Mouse (Mus musculus): Measurements from ENCODE around the gene Zmym2. TPM values are rescaled to one million over a fixed set of nuclear protein-coding genes. Genes with fewer than 3 reads are reported as not detected.
A peak's percentile ranks its signal among the peaks of the same experiment; 100 is the strongest.
"Not testable (repeated sequence)": the region's sequence is repeated elsewhere in the genome, so short reads cannot be mapped to it uniquely, and the experiment has no call there.

Gene Zmym2
- polyA plus RNA-seq (2012; rRNA removed) = 19.7 and 21.1 TPM in 2 replicates

DNA sequence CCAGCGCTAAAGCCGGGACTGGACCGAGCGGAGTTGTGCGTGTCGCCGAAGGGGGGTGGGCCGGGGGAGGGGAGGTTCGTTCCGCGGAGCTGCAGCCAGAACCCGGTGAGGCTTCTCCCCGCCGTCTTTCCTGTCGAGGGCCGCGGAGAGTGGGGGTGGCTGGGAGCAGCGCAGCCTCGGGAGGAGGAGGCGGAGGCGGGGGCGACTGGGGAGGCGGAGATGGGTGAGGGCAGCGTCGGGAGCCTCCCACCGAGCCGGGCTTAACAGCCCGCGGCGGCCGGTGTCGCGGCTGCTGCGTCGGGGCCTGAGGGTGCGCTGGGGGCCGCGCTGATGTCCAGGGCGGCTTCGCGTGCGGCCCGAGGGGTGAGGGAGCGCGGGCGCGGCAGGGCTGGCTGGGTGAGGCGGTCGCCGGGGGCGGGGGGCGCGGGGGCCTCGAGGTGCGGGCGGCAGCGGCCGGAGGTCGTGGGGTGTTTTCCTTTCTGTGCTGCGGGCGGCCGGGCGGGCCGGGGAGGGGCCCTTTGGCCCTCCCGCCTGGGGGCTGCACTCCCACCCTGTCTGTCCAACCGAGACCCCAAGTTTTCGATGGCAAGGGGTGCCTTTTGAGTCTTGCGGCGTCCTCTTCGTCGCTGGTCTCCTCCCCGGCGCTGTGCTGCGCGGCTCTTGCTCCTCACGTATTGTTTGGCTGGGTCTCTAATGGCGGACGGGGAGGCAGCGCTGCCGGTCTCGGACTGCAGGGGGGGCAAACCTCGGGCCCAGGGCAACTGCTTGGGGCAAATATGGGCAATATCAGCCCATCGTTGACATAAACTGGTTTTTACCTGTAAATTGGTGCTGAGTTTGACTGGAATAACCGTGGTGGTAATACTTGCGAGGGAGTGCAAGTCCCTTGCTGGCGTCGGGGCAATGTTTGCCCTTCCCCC is at the start of gene Zmym2:
Zmym2 (plus strand) TSS at position 60 of the 920 bp plus-strand sequence.
- Histone ChIP-seq H3K4me1 (ENCODE audit: control insufficient read depth, insufficient read depth, low read length) (peaks cover 11% of the 10 kb centered on the region), H3K4me3 (ENCODE audit: control insufficient read depth, low read depth, low read length) (peak within 1 kb of the TSS; percentile 88), H3K27ac (ENCODE audit: control insufficient read depth, insufficient read depth, low read depth, low read length) (peak within 1 kb of the TSS; percentile 85)
- not testable (repeated sequence) for H3K27me3 ChIP-seq (ENCODE audit: control insufficient read depth, insufficient read depth, low read length); H3K36me3 ChIP-seq (ENCODE audit: control insufficient read depth, insufficient read depth, low read length)
- TF ChIP-seq CTCF (IDR thresholded peaks at IDR 0.05; ENCODE audit: control insufficient read depth, insufficient read depth, insufficient replicate concordance, low read depth, low read length) (peak; percentile 38; the same call in 1 of the 2 replicates), POLR2A (IDR thresholded peaks at IDR 0.05; ENCODE audit: control insufficient read depth, low read depth, low read length) (0 out of 2 replicates have a peak, but pooled peaks have one; percentile 26)

GRCm38 (mm10) chr14:56844033-56844432 is 42.4 kb upstream of the Zmym2 start:
- Histone ChIP-seq H3K4me1 (ENCODE audit: control insufficient read depth, insufficient read depth, low read length) (no peaks in the 10 kb centered on the region), H3K36me3 (ENCODE audit: control insufficient read depth, insufficient read depth, low read length) (no peaks in the 10 kb centered on the region), H3K27me3 (ENCODE audit: control insufficient read depth, insufficient read depth, low read length) (no peaks in the 10 kb centered on the region), H3K27ac (ENCODE audit: control insufficient read depth, insufficient read depth, low read depth, low read length) (no peak overlapping the region), H3K4me3 (ENCODE audit: control insufficient read depth, low read depth, low read length) (no peak overlapping the region)
- TF ChIP-seq CTCF (IDR thresholded peaks at IDR 0.05; ENCODE audit: control insufficient read depth, insufficient read depth, insufficient replicate concordance, low read depth, low read length) (no peak), POLR2A (IDR thresholded peaks at IDR 0.05; ENCODE audit: control insufficient read depth, low read depth, low read length) (no peak)

DNA sequence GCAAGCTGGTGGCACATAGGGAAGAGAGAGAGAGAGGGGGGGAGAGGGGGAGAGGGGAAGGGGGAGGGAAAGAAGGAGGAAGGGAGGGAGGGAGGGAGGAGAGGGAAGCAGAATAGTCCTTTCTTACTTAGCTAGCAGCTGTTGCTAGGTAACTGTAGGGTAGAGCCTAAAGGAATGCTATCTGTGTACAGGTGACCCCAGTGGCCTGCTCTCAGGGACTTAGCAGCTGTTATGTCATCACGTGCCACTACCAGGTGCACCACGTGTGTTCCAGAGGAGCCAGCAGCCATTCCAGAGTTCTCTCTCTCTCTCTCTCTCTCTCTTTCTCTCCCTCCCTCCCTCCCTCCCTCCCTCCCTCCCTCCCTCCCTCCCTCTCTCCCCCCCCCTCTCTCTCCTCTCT is 41.9 kb upstream of the Zmym2 start:
- H3K36me3 ChIP-seq (ENCODE audit: control insufficient read depth, insufficient read depth, low read length) = no peaks in the 10 kb centered on the region
- TF ChIP-seq CTCF (IDR thresholded peaks at IDR 0.05; ENCODE audit: control insufficient read depth, insufficient read depth, insufficient replicate concordance, low read depth, low read length) = no peak
- no peak for TF ChIP-seq POLR2A (IDR thresholded peaks at IDR 0.05; ENCODE audit: control insufficient read depth, low read depth, low read length)
- H3K27me3 ChIP-seq (ENCODE audit: control insufficient read depth, insufficient read depth, low read length) = no peaks in the 10 kb centered on the region

DNA sequence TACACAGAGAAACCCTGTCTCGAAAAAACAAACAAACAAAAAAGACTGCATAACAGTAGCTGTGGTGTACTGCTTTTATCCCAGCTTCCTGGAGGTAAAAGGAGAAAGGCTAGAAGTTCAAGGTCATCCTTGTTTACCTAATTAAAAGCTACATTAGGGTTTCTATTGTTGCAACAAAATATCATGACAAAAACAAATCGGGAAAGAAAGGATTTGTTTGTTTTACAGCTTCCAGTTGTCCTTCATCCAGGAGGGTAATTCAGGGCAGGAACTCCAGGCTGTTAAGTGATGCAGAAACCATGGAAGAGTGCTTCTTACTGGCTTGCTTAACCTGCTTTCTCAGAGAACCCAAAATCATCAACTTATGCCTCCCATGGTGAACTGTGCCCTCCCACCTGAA is 38.1 kb upstream of the Zmym2 start:
- no peak for TF ChIP-seq POLR2A (IDR thresholded peaks at IDR 0.05; ENCODE audit: control insufficient read depth, low read depth, low read length)
- TF ChIP-seq CTCF (IDR thresholded peaks at IDR 0.05; ENCODE audit: control insufficient read depth, insufficient read depth, insufficient replicate concordance, low read depth, low read length) = no peak
- H3K27me3 ChIP-seq (ENCODE audit: control insufficient read depth, insufficient read depth, low read length) = no peaks in the 10 kb centered on the region
- no peaks in the 10 kb centered on the region for H3K36me3 ChIP-seq (ENCODE audit: control insufficient read depth, insufficient read depth, low read length)
- H3K4me3 ChIP-seq (ENCODE audit: control insufficient read depth, low read depth, low read length) = no peak overlapping the region
- H3K4me1 ChIP-seq (ENCODE audit: control insufficient read depth, insufficient read depth, low read length) = no peaks in the 10 kb centered on the region
- H3K27ac ChIP-seq (ENCODE audit: control insufficient read depth, insufficient read depth, low read depth, low read length) = no peak overlapping the region

More for the DNA sequence above, 41.9 kb upstream of the Zmym2 start:
- no peak overlapping the region for H3K4me3 ChIP-seq (ENCODE audit: control insufficient read depth, low read depth, low read length)
- no peak overlapping the region for H3K27ac ChIP-seq (ENCODE audit: control insufficient read depth, insufficient read depth, low read depth, low read length)
- no peaks in the 10 kb centered on the region for H3K4me1 ChIP-seq (ENCODE audit: control insufficient read depth, insufficient read depth, low read length)

- Histone ChIP-seq H3K27ac (ENCODE audit: control insufficient read depth, insufficient read depth, low read depth, low read length) (no peak overlapping the region), H3K4me3 (ENCODE audit: control insufficient read depth, low read depth, low read length) (no peak overlapping the region), H3K4me1 (ENCODE audit: control insufficient read depth, insufficient read depth, low read length) (no peaks in the 10 kb centered on the region)
Observed at GRCm38 (mm10) chr14:56849681-56850080, 36.8 kb upstream of the Zmym2 start.

DNA sequence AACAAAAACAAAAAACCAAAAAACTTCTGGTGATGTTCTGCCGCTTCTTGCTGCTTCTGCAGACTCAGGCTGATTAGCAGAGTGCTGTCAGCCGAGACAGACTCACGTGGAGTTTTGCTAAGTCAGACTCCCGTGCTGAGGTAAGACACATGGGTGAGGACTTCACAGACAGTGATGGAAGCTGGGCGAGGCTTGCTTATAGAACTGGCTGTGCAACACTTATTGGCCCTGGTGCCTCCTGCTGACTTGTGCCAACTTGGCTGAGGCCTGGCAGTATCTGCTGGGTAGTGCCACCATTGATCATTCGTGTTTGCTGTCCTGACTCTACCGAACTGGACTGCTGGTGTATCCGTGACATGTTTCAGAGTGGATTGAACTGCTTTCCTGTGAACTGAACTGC is 22.4 kb upstream of the Zmym2 start:
- H3K36me3 ChIP-seq (ENCODE audit: control insufficient read depth, insufficient read depth, low read length) = no peaks in the 10 kb centered on the region
- no peak overlapping the region for H3K4me3 ChIP-seq (ENCODE audit: control insufficient read depth, low read depth, low read length)
- H3K27ac ChIP-seq (ENCODE audit: control insufficient read depth, insufficient read depth, low read depth, low read length) = no peak overlapping the region
- no peaks in the 10 kb centered on the region for H3K27me3 ChIP-seq (ENCODE audit: control insufficient read depth, insufficient read depth, low read length)
- TF ChIP-seq POLR2A (IDR thresholded peaks at IDR 0.05; ENCODE audit: control insufficient read depth, low read depth, low read length) = no peak
- TF ChIP-seq CTCF (IDR thresholded peaks at IDR 0.05; ENCODE audit: control insufficient read depth, insufficient read depth, insufficient replicate concordance, low read depth, low read length) = no peak
- H3K4me1 ChIP-seq (ENCODE audit: control insufficient read depth, insufficient read depth, low read length) = no peaks in the 10 kb centered on the region; the same call in 1 of the 2 replicates

More at GRCm38 (mm10) chr14:56849681-56850080, 36.8 kb upstream of the Zmym2 start:
- TF ChIP-seq POLR2A (IDR thresholded peaks at IDR 0.05; ENCODE audit: control insufficient read depth, low read depth, low read length) (no peak), CTCF (IDR thresholded peaks at IDR 0.05; ENCODE audit: control insufficient read depth, insufficient read depth, insufficient replicate concordance, low read depth, low read length) (no peak)
- Histone ChIP-seq H3K36me3 (ENCODE audit: control insufficient read depth, insufficient read depth, low read length) (no peaks in the 10 kb centered on the region), H3K27me3 (ENCODE audit: control insufficient read depth, insufficient read depth, low read length) (no peaks in the 10 kb centered on the region)

DNA sequence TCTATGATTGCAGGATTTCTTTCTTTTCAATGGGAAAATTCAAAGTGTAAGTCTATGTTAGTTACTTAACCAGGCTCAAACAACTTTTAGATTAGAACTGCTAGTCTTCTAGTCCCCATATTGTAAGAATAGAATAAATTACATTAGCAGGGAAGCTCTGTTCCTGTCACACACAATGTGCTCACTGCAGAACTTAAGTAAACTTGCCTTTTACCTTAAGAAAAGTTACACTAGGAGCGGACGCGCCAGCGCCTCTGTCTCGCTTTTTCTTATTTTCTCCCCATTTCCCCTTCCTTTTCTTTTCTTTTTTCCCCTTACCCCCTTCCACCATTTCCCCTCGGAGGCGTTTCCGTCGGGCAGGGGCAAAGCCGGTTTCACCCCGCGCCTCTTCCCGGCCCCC is 21.8 kb upstream of the Zmym2 start:
- H3K27ac ChIP-seq (ENCODE audit: control insufficient read depth, insufficient read depth, low read depth, low read length) = no peak overlapping the region
- H3K4me1 ChIP-seq (ENCODE audit: control insufficient read depth, insufficient read depth, low read length) = no peaks in the 10 kb centered on the region; the same call in 1 of the 2 replicates
- no peaks in the 10 kb centered on the region for H3K27me3 ChIP-seq (ENCODE audit: control insufficient read depth, insufficient read depth, low read length)
- TF ChIP-seq CTCF (IDR thresholded peaks at IDR 0.05; ENCODE audit: control insufficient read depth, insufficient read depth, insufficient replicate concordance, low read depth, low read length) = no peak
- no peak for TF ChIP-seq POLR2A (IDR thresholded peaks at IDR 0.05; ENCODE audit: control insufficient read depth, low read depth, low read length)
- no peaks in the 10 kb centered on the region for H3K36me3 ChIP-seq (ENCODE audit: control insufficient read depth, insufficient read depth, low read length)
- H3K4me3 ChIP-seq (ENCODE audit: control insufficient read depth, low read depth, low read length) = peak overlapping the region; percentile 54

DNA sequence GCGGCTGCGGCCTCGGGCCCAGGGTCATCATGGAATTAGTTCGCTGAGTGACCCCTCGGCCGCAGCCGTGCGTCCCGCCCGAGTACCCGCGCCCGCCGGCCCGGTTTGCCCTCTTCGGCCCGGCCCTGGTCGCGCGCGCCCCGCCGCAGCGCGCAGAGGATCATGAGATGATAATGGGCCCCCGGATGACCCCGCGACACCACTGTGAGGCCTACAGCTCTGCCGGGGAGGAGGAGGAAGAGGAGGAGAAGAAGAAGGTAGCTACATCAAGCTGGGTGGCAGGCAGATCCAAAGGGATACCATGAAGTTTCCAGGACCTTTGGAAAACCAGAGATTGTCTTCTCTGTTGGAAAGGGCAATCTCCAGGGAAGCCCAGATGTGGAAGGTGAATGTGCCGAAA is 21.3 kb upstream of the Zmym2 start:
- H3K4me3 ChIP-seq (ENCODE audit: control insufficient read depth, low read depth, low read length) = peak overlapping the region; percentile 37
- H3K27ac ChIP-seq (ENCODE audit: control insufficient read depth, insufficient read depth, low read depth, low read length); H3K36me3 ChIP-seq (ENCODE audit: control insufficient read depth, insufficient read depth, low read length); H3K27me3 ChIP-seq (ENCODE audit: control insufficient read depth, insufficient read depth, low read length); H3K4me1 ChIP-seq (ENCODE audit: control insufficient read depth, insufficient read depth, low read length): not testable (repeated sequence)

Measured in testis, adult 2 months (tissue).